Mouse (Mus musculus) lung, adult 2 months (tissue): ENCODE results near the gene Mthfd1l.

ENCODE experiments used
- CTCF ChIP-seq: fragments of 200-500 bp; IDR thresholded peaks from 2 replicates; pipeline ENCODE4 v1.5.1; 2011; ENCODE audit warnings: mild to moderate bottlenecking, low read length, control low read depth; ENCODE audit not compliant: insufficient read depth
- POLR2A ChIP-seq: fragments of 200-500 bp; IDR thresholded peaks from 2 replicates; pipeline ENCODE4 v1.6.1; 2011; ENCODE audit warnings: low read depth, mild to moderate bottlenecking, control low read depth, low read length, borderline replicate concordance; ENCODE audit errors: extremely low read depth

GRCm38 (mm10) chr10:4119287-4119686, 146.4 kb downstream of the Mthfd1l start:
- no peak for TF ChIP-seq CTCF
- TF ChIP-seq POLR2A = no peak
